In the genomic region with DNA sequence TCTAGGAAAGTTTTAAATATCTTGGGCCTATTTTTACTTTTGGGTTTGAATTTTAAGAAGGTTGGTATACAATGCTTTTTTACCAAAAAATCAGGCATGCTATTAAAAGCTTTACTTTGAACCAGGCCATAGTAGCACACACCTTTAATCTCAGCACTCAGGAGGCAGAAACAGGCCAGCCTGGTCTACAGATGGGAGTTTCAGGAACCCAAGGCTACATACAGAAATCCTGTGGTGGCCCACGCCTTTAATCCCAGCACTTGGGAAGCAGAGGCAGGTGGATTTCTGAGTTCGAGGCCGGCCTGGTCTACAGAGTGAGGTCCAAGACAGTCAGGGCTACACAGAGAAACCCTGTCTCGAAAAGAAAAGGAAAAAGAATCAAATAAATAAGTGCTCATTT, we compare ENCODE assay signal across 9 mouse cellular contexts. TPM values are rescaled to one million over a fixed set of nuclear protein-coding genes. Genes with fewer than 3 reads are reported as not detected.
A peak's percentile ranks its signal among the peaks of the same experiment; 100 is the strongest.
DNase-seq lines count a peak whose midpoint lies in the region; ATAC-seq and TF ChIP-seq lines count a peak whose summit lies in the region.
"Had no signal": no experiment of that assay in that cellular context is flagged by ENCODE, and none has a peak within 500 bp of the region (broad histone marks: within the 10 kb centered on the region; RNA-seq: fewer than 3 reads in every experiment).

No protein-coding gene starts in this region.

- peaks cover 29% of the 10 kb centered on the region for H3K4me1 ChIP-seq in kidney, embryonic 15.5 days
- H3K4me1 ChIP-seq in bone marrow, adult 2 months (ENCODE audit: control insufficient read depth, insufficient read depth, low read length), result no peaks in the 10 kb centered on the region; the same call in 1 of the 2 replicates
- H3K4me1 ChIP-seq in hindbrain, embryonic 10.5 days (replicated peaks), result peaks cover 38% of the 10 kb centered on the region
- H3K4me1 ChIP-seq in liver, postnatal 0 days (ENCODE audit: insufficient read depth), result peaks cover 27% of the 10 kb centered on the region

- no peak for TF ChIP-seq EP300 in liver, postnatal 0 days (IDR thresholded peaks at IDR 0.05; ENCODE audit: low read depth)

- TF ChIP-seq POLR2A in bone marrow, adult 2 months (IDR thresholded peaks at IDR 0.05; ENCODE audit: borderline replicate concordance, control insufficient read depth, low read depth, low read length), result no peak

- no peak overlapping the region for H3K9ac ChIP-seq in kidney, embryonic 15.5 days
- H3K9ac ChIP-seq in liver, postnatal 0 days (replicated peaks), result peak overlapping the region; percentile 85

- no peak overlapping the region for H3K4me3 ChIP-seq in kidney, embryonic 15.5 days (replicated peaks)
- H3K4me3 ChIP-seq in bone marrow, adult 2 months (replicated peaks; ENCODE audit: control insufficient read depth, low read depth, low read length), result no peak overlapping the region
- H3K4me3 ChIP-seq in hindbrain, embryonic 10.5 days, result peak overlapping the region; percentile 49; the same call in 1 of the 2 replicates
- H3K4me3 ChIP-seq in liver, postnatal 0 days (ENCODE audit: low read depth, low read length), result peak overlapping the region; percentile 52

- no peaks in the 10 kb centered on the region for H3K27me3 ChIP-seq in kidney, embryonic 15.5 days
- no peaks in the 10 kb centered on the region for H3K27me3 ChIP-seq in hindbrain, embryonic 10.5 days (ENCODE audit: insufficient read depth, poor library complexity, severe bottlenecking)
- no peaks in the 10 kb centered on the region for H3K27me3 ChIP-seq in liver, postnatal 0 days (ENCODE audit: insufficient read depth, low read length)

- no peaks in the 10 kb centered on the region for H3K9me3 ChIP-seq in kidney, embryonic 15.5 days (replicated peaks)
- H3K9me3 ChIP-seq in hindbrain, embryonic 10.5 days, result no peaks in the 10 kb centered on the region
- H3K9me3 ChIP-seq in liver, postnatal 0 days (ENCODE audit: low read length), result no peaks in the 10 kb centered on the region

- no peak for ATAC-seq in kidney, embryonic 15.5 days (replicated peaks; ENCODE audit: low FRiP score)
- no peak for ATAC-seq in liver, postnatal 0 days
- ATAC-seq: inflammation-experienced regulatory T-cells, adult 6 months had no signal

- 74% methylated on average over 4 of the region's 4 CpGs for WGBS in kidney, embryonic 15.5 days
- 71% methylated on average over 4 of the region's 4 CpGs for WGBS in bone marrow, adult 2 months
- WGBS in hindbrain, embryonic 10.5 days, result 79% methylated on average over 4 of the region's 4 CpGs
- WGBS in liver, postnatal 0 days (ENCODE audit: insufficient replicate concordance), result 69% methylated on average over 4 of the region's 4 CpGs

- no peak for TF ChIP-seq CTCF in bone marrow, adult 2 months (IDR thresholded peaks at IDR 0.05; ENCODE audit: control insufficient read depth, insufficient read depth, low read length)
- TF ChIP-seq CTCF in liver, postnatal 0 days (IDR thresholded peaks at IDR 0.05; ENCODE audit: low read depth), result no peak

- no peak for DNase-seq in kidney, postnatal 36 days
- DNase-seq in hindbrain, embryonic 10.5 days (ENCODE audit: low spot score), result no peak
- DNase-seq in liver, postnatal 0 days, result no peak
- no peak for DNase-seq in thymus, postnatal 0 days (ENCODE audit: low spot score)
- DNase-seq in layer of hippocampus, adult 11-12 months (ENCODE audit: low spot score), result no peak
- DNase-seq in kidney, postnatal 25 days, result no peak

- peak overlapping the region; percentile 97 for H3K27ac ChIP-seq in kidney, embryonic 15.5 days
- peak overlapping the region; percentile 59 for H3K27ac ChIP-seq in bone marrow, adult 2 months (ENCODE audit: control insufficient read depth, insufficient read depth, low read depth, low read length, poor library complexity)
- H3K27ac ChIP-seq in hindbrain, embryonic 10.5 days, result peak overlapping the region; percentile 92
- H3K27ac ChIP-seq in liver, postnatal 0 days (ENCODE audit: low read depth), result peak overlapping the region; percentile 98

- H3K36me3 ChIP-seq in kidney, embryonic 15.5 days, result no peaks in the 10 kb centered on the region
- no peaks in the 10 kb centered on the region for H3K36me3 ChIP-seq in hindbrain, embryonic 10.5 days
- H3K36me3 ChIP-seq in liver, postnatal 0 days (replicated peaks; ENCODE audit: insufficient read depth, low read length), result no peaks in the 10 kb centered on the region

- peak overlapping the region; percentile 82 for H3K4me2 ChIP-seq in kidney, embryonic 15.5 days
- H3K4me2 ChIP-seq in liver, postnatal 0 days (ENCODE audit: low read depth, low read length), result peak overlapping the region; percentile 60; the same call in 1 of the 2 replicates

RNA-seq across cellular contexts. Expression of a gene that starts 0.9 kb away (rescaled TPM):
- polyA plus RNA-seq in kidney, embryonic 15.5 days (2015; fragmentation: Nextera tagmentation; extraction: Ambion mirVana), result 59.3 and 75.1 TPM in 2 replicates
- 20.8 and 28.9 TPM in 2 replicates for polyA plus RNA-seq in bone marrow, adult 2 months (2011; ENCODE audit: insufficient read depth, insufficient read length, low replicate concordance, missing spikeins)
- 49.7 and 51.9 TPM in 2 replicates for polyA plus RNA-seq in hindbrain, embryonic 10.5 days (2016; fragmentation: Nextera tagmentation; extraction: Ambion mirVana)
- 56.1 and 84.5 TPM in 2 replicates for polyA plus RNA-seq in liver, postnatal 0 days (2015; fragmentation: Nextera tagmentation; extraction: Ambion mirVana)
- 278 and 396 TPM in 2 replicates for polyA plus RNA-seq in thymus, postnatal 0 days (2015; fragmentation: Nextera tagmentation; extraction: Ambion mirVana)

RNA-seq across cellular contexts. Expression of a gene that starts 2.0 kb away (rescaled TPM):
- 12.8 and 17.8 TPM in 2 replicates for polyA plus RNA-seq in kidney, embryonic 15.5 days (2015; fragmentation: Nextera tagmentation; extraction: Ambion mirVana)
- polyA plus RNA-seq in bone marrow, adult 2 months (2011; ENCODE audit: insufficient read depth, insufficient read length, low replicate concordance, missing spikeins), result 71.9 and 132 TPM in 2 replicates
- 9.4 and 9.7 TPM in 2 replicates for polyA plus RNA-seq in hindbrain, embryonic 10.5 days (2016; fragmentation: Nextera tagmentation; extraction: Ambion mirVana)
- polyA plus RNA-seq in liver, postnatal 0 days (2015; fragmentation: Nextera tagmentation; extraction: Ambion mirVana), result 9.4 and 11.0 TPM in 2 replicates
- 47.9 and 71.3 TPM in 2 replicates for polyA plus RNA-seq in thymus, postnatal 0 days (2015; fragmentation: Nextera tagmentation; extraction: Ambion mirVana)

RNA-seq across cellular contexts. Expression of a gene that starts 4.4 kb away (rescaled TPM):
- polyA plus RNA-seq in kidney, embryonic 15.5 days (2015; fragmentation: Nextera tagmentation; extraction: Ambion mirVana), result 11.6 and 14.3 TPM in 2 replicates
- polyA plus RNA-seq in bone marrow, adult 2 months (2011; ENCODE audit: insufficient read depth, insufficient read length, low replicate concordance, missing spikeins), result 25.3 and 31.8 TPM in 2 replicates
- polyA plus RNA-seq in hindbrain, embryonic 10.5 days (2016; fragmentation: Nextera tagmentation; extraction: Ambion mirVana), result 6.8 and 13.6 TPM in 2 replicates
- polyA plus RNA-seq in liver, postnatal 0 days (2015; fragmentation: Nextera tagmentation; extraction: Ambion mirVana), result 40.3 and 56.7 TPM in 2 replicates
- 101 and 145 TPM in 2 replicates for polyA plus RNA-seq in thymus, postnatal 0 days (2015; fragmentation: Nextera tagmentation; extraction: Ambion mirVana)

RNA-seq across cellular contexts. Expression of a gene that starts 21.1 kb away (rescaled TPM):
- 0.55 and 1.2 TPM in 2 replicates for polyA plus RNA-seq in kidney, embryonic 15.5 days (2015; fragmentation: Nextera tagmentation; extraction: Ambion mirVana)
- not detected in 2 replicates for polyA plus RNA-seq in bone marrow, adult 2 months (2011; ENCODE audit: insufficient read depth, insufficient read length, low replicate concordance, missing spikeins)
- polyA plus RNA-seq in hindbrain, embryonic 10.5 days (2016; fragmentation: Nextera tagmentation; extraction: Ambion mirVana), result 0.42 and 0.56 TPM in 2 replicates
- polyA plus RNA-seq in liver, postnatal 0 days (2015; fragmentation: Nextera tagmentation; extraction: Ambion mirVana), result 0.78 and 1.5 TPM in 2 replicates
- polyA plus RNA-seq in thymus, postnatal 0 days (2015; fragmentation: Nextera tagmentation; extraction: Ambion mirVana), result 0.64 and 0.76 TPM in 2 replicates
- polyA plus RNA-seq: inflammation-experienced regulatory T-cells, adult 6 months had no signal

RNA-seq across cellular contexts. Expression of a gene that starts 22.2 kb away (rescaled TPM):
- 28.0 and 29.7 TPM in 2 replicates for polyA plus RNA-seq in kidney, embryonic 15.5 days (2015; fragmentation: Nextera tagmentation; extraction: Ambion mirVana)
- 4.5 TPM in 1 of 2 replicates, not detected in the other for polyA plus RNA-seq in bone marrow, adult 2 months (2011; ENCODE audit: insufficient read depth, insufficient read length, low replicate concordance, missing spikeins)
- 11.3 and 13.4 TPM in 2 replicates for polyA plus RNA-seq in hindbrain, embryonic 10.5 days (2016; fragmentation: Nextera tagmentation; extraction: Ambion mirVana)
- polyA plus RNA-seq in liver, postnatal 0 days (2015; fragmentation: Nextera tagmentation; extraction: Ambion mirVana), result 107 and 123 TPM in 2 replicates
- 117 and 143 TPM in 2 replicates for polyA plus RNA-seq in thymus, postnatal 0 days (2015; fragmentation: Nextera tagmentation; extraction: Ambion mirVana)

Comparison
In these comparisons a context has a peak if more than half of its experiments do, and no peak if none do; other contexts are left out.
1. H3K4me3 ChIP-seq: peak in hindbrain, embryonic 10.5 days (single experiment) and liver, postnatal 0 days (single experiment); none in kidney, embryonic 15.5 days (single experiment) and bone marrow, adult 2 months (single experiment).
2. Peak in every context shown above with its lines, with median percentiles within 50 percentile points of each other: H3K27ac ChIP-seq.